Mouse (Mus musculus) layer of hippocampus, postnatal 10 days (tissue): ENCODE results near the gene Gm20831. TPM values are rescaled to one million over a fixed set of nuclear protein-coding genes. Genes with fewer than 3 reads are reported as not detected.
"Not testable (repeated sequence)": the region's sequence is repeated elsewhere in the genome, so short reads cannot be mapped to it uniquely, and the experiment has no call there.

Experiments
- DNase-seq, 2 experiments: peaks; one replicate each; pipeline ENCODE4 v3.0.0; 2021; ENCODE audit warnings: low spot score in 2 of 2
- long read RNA-seq: library from polyadenylated mRNA; stranded (forward); transcript quantifications from one replicate; pipeline ENCODE4 v2.0.0, GENCODE M21; 2023
- total RNA-seq, 2 experiments: library from RNA; stranded (reverse); gene quantifications; 2 replicates each; pipeline ENCODE4 v1.2.3; 2021

The Gm20831 gene
- total RNA-seq: not detected
- long read RNA-seq: 0 reads

GRCm38 (mm10) chrY:17874441-17874840 lies at the start of gene Gm20831, which contains the start of gene Gm20772:
Gene Gm20831, plus strand, starts transcription at chrY:17874741.
Gene Gm20772, plus strand, starts transcription at chrY:17874741.
- not testable (repeated sequence) for DNase-seq

- DNase-seq: not testable (repeated sequence)
Measured at GRCm38 (mm10) chrY:17846166-17846565, 28.4 kb upstream of the Gm20831 start, which contains the start of gene Gm21904. Gene Gm21904, minus strand, starts transcription at chrY:17846266.

GRCm38 (mm10) chrY:17937230-17937629 lies 62.7 kb downstream of the Gm20831 start, which contains the start of gene Srsy:
Gene Srsy, minus strand, starts transcription at chrY:17937330.
- DNase-seq: not testable (repeated sequence)

Other genes with a start within 250 kb of the Gm20831 start
- not detected for gene Gm21904, start 28.5 kb upstream of the Gm20831 start, total RNA-seq
- gene Gm20772, start within 50 bp of the Gm20831 start, total RNA-seq: not detected
- gene Srsy, start 62.6 kb downstream of the Gm20831 start, total RNA-seq: not detected
- not detected for gene Gm21764, start 187.1 kb downstream of the Gm20831 start, total RNA-seq
- not detected for gene Ssty1, start 214.4 kb downstream of the Gm20831 start, total RNA-seq